Mouse (Mus musculus) left cerebral cortex, postnatal 10 days (tissue): ENCODE measurements around the gene Mios. TPM values are rescaled to one million over a fixed set of nuclear protein-coding genes. Genes with fewer than 3 reads are reported as not detected.

ENCODE experiments used
- DNase-seq, 2 experiments: peaks; one replicate each; pipeline ENCODE4 v3.0.0; 2021 to 2022; ENCODE audit warnings: low spot score in 2 of 2, mixed read lengths in 1 of 2; ENCODE audit errors: extremely low spot score in 1 of 2
- intact Hi-C: fragments of 180-260 bp; cut with DNase I; formaldehyde crosslinking; loops from one replicate; pipeline ENCODE4 v1.15.1; 2025
- total RNA-seq, 2 experiments: library from RNA; stranded (reverse); gene quantifications; 2 replicates each; pipeline ENCODE4 v1.2.3; 2021

The Mios gene
- total RNA-seq, 2 experiments from 2014 or later, result 28.1 to 28.3 TPM

- intact Hi-C loops, result loop anchor here (5.0 kb wide), 2 partner anchors 138 to 463 kb away; no protein-coding TSS in a partner anchor
- peak in 1 of 2 experiments; percentile 46 for DNase-seq
These were observed 65.5 kb downstream of the Mios start for GRCm38 (mm10) chr6:8274387-8275054.

GRCm38 (mm10) chr6:8275098-8275497 is 66.1 kb downstream of the Mios start:
- DNase-seq, result peak; percentile 53 to 68
- intact Hi-C loops, result loop anchor here (5.0 kb wide), 1 partner anchor 137 kb away; no protein-coding TSS in a partner anchor

- DNase-seq, result no peak
- intact Hi-C loops, result loop anchor here (5.0 kb wide), 1 partner anchor 136 kb away; no protein-coding TSS in a partner anchor
These were observed 67.4 kb downstream of the Mios start for GRCm38 (mm10) chr6:8276431-8276830.

GRCm38 (mm10) chr6:8278426-8279002 is 69.5 kb downstream of the Mios start:
- DNase-seq, result no peak
- intact Hi-C loops, result loop anchor here (5.0 kb wide), 1 partner anchor 134 kb away; no protein-coding TSS in a partner anchor

GRCm38 (mm10) chr6:8283255-8283654 is 74.2 kb downstream of the Mios start:
- intact Hi-C loops, result no loop called here
- no peak for DNase-seq

GRCm38 (mm10) chr6:8285401-8285960 is 76.5 kb downstream of the Mios start:
- no peak for DNase-seq
- intact Hi-C loops, result loop anchor here (5.0 kb wide), 1 partner anchor 227 kb away; no protein-coding TSS in a partner anchor

Other genes with a start within 250 kb of the Mios start
- 1 to 10 TPM; 1.1 to 1.5 TPM for gene Col28a1, start 16.6 kb upstream of the Mios start, total RNA-seq
- 10 to 100 TPM; 14.6 to 17.8 TPM for gene Rpa3, start 50.0 kb downstream of the Mios start, total RNA-seq
- gene Umad1, start 50.1 kb downstream of the Mios start, total RNA-seq, result 10 to 100 TPM; 30.3 to 35.7 TPM
- 1 to 10 TPM; 5.9 to 6.1 TPM for gene Gm45062, start 50.2 kb downstream of the Mios start, total RNA-seq